Mouse (Mus musculus): Measurements from ENCODE around the gene Rpl23a.
"Not testable (repeated sequence)": the region's sequence is repeated elsewhere in the genome, so short reads cannot be mapped to it uniquely, and the experiment has no call there.

The Rpl23a gene

DNA sequence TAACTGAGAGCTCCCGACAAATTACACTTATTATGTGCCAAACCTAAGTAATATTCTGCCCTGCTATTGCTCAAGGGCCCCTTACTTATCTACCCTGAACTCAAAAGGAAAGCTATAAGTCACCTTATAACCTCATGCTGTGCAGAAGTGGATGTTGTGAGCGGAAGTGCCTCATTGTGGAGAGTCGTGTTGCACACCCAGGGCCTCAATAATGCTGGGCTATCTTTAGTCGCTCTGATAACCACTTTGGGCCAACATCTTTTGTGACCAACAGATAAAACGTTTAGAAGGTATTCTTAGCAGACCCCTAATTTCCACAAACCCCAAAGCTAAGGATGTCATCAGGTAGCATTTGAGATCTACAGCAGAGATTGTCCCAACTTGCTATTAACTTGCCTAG, 42.7 kb downstream of the Rpl23a start:
- no peak for DNase-seq

GRCm38 (mm10) chr11:78138023-78138422, 45.4 kb downstream of the Rpl23a start:
- DNase-seq: no peak

DNA sequence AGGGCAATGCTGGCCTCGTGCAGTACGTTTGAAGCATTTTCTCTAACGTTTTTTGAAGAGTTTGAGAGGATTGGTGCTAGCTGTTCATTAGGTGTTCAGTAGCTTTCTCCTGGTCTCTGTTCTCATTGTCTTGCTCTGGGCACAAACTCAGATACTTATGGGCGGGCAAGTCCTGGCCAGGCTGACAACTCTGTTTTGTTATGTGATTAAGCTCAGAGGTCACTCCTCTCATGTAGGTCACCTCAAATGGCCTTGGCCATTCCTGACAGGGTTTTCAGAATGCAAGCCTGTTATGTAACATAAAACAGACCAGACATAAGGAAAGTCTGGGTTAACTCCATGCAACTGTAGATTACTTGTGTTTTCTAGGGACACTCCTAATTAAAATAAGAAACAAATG, 45.8 kb downstream of the Rpl23a start:
- no peak for DNase-seq

- DNase-seq: no peak
Measured at GRCm38 (mm10) chr11:78136132-78136531, 47.3 kb downstream of the Rpl23a start.

DNA sequence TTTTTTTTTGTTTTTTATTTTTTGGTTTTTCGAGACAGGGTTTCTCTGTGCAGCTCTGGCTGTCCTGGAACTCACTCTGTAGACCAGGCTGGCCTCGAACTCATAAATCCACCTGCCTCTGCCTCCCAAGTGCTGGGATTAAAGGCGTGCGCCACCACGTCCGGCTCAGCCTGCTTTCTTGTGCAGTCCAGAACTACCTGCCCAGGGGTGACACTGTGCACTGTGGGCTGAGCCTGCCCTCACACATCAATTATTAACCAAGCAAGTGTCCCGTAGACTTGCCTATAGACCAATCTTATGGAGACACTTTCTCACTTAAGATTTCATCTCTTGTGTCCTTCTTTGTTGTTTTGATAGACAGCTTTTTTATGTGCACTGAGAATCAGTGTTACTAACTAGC, 48.1 kb downstream of the Rpl23a start:
- DNase-seq: not testable (repeated sequence)

- DNase-seq: no peak
Measured at GRCm38 (mm10) chr11:78134344-78134743, 49.0 kb downstream of the Rpl23a start.

DNA sequence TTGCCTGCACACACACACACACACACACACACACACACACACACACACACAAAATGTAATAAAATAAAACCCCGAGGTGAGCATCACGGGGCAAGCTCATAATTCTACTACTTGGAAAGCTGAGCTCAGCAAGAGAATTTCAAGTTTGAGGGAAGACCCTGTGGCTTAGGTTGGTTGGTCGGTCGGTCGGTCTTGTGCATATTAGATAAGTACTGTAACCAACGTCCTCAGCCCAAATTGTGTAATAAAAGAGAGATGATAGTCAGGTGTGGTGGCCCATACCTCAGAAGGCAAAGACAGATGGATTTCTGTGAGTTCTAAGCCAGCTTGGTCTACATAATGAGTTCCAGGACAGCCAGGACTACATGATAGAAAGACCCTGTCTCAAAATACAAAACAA, 49.5 kb downstream of the Rpl23a start:
- DNase-seq: no peak
